Mouse (Mus musculus): ENCODE measurements around the gene Nexmif. TPM values are rescaled to one million over a fixed set of nuclear protein-coding genes. Genes with fewer than 3 reads are reported as not detected.
A peak's percentile ranks its signal among the peaks of the same experiment; 100 is the strongest.
"Not testable (repeated sequence)": the region's sequence is repeated elsewhere in the genome, so short reads cannot be mapped to it uniquely, and the experiment has no call there.

Nexmif gene
- polyA plus RNA-seq, 1 experiment from 2014 or later, result 0.95 TPM

- H3K4me3 ChIP-seq (ENCODE audit: low read depth, low read length), result no peak overlapping the region
- no peak overlapping the region for H3K9ac ChIP-seq (replicated peaks; ENCODE audit: low read length)
- peak; percentile 48 for DNase-seq (ENCODE audit: low spot score)
- no peaks in the 10 kb centered on the region for H3K9me3 ChIP-seq (replicated peaks; ENCODE audit: control insufficient read depth, low read length)
- no peak for ATAC-seq (replicated peaks; ENCODE audit: insufficient number of reproducible peaks, low FRiP score, low TSS enrichment, low read depth)
- no peak overlapping the region for H3K27ac ChIP-seq (replicated peaks; ENCODE audit: low read depth, low read length)
- no peaks in the 10 kb centered on the region for H3K4me1 ChIP-seq (ENCODE audit: control insufficient read depth, insufficient read depth, low read length)
- WGBS, result 33% methylated on average over 2 of the region's 2 CpGs
- H3K36me3 ChIP-seq (replicated peaks; ENCODE audit: control insufficient read depth, insufficient read depth, low read depth, low read length), result no peaks in the 10 kb centered on the region
- H3K4me2 ChIP-seq (ENCODE audit: low read depth, low read length), result no peak overlapping the region
- no peaks in the 10 kb centered on the region for H3K27me3 ChIP-seq (ENCODE audit: control insufficient read depth, insufficient read depth, low read length)
Observed at GRCm38 (mm10) chrX:104179257-104179656, 21.7 kb downstream of the Nexmif start.

GRCm38 (mm10) chrX:104150072-104150471 is 50.9 kb downstream of the Nexmif start:
- 40% methylated on average over 1 of the region's 1 CpGs for WGBS
- no peak overlapping the region for H3K4me3 ChIP-seq (ENCODE audit: low read depth, low read length)
- H3K36me3 ChIP-seq (replicated peaks; ENCODE audit: control insufficient read depth, insufficient read depth, low read depth, low read length), result no peaks in the 10 kb centered on the region
- no peak overlapping the region for H3K27ac ChIP-seq (replicated peaks; ENCODE audit: low read depth, low read length)
- no peaks in the 10 kb centered on the region for H3K4me1 ChIP-seq (ENCODE audit: control insufficient read depth, insufficient read depth, low read length)
- no peak overlapping the region for H3K9ac ChIP-seq (replicated peaks; ENCODE audit: low read length)
- H3K27me3 ChIP-seq (ENCODE audit: control insufficient read depth, insufficient read depth, low read length), result no peaks in the 10 kb centered on the region
- ATAC-seq (replicated peaks; ENCODE audit: insufficient number of reproducible peaks, low FRiP score, low TSS enrichment, low read depth) (no peak), DNase-seq (ENCODE audit: low spot score) (no peak)
- no peak overlapping the region for H3K4me2 ChIP-seq (ENCODE audit: low read depth, low read length)
- H3K9me3 ChIP-seq (replicated peaks; ENCODE audit: control insufficient read depth, low read length), result no peaks in the 10 kb centered on the region

GRCm38 (mm10) chrX:104115266-104115665 is 85.7 kb downstream of the Nexmif start:
- H3K4me1 ChIP-seq (ENCODE audit: control insufficient read depth, insufficient read depth, low read length); H3K27me3 ChIP-seq (ENCODE audit: control insufficient read depth, insufficient read depth, low read length); DNase-seq (ENCODE audit: low spot score): not testable (repeated sequence)

GRCm38 (mm10) chrX:104114596-104114995 is 86.4 kb downstream of the Nexmif start:
- H3K9ac ChIP-seq (replicated peaks; ENCODE audit: low read length), result no peak overlapping the region
- no peaks in the 10 kb centered on the region for H3K4me1 ChIP-seq (ENCODE audit: control insufficient read depth, insufficient read depth, low read length)
- DNase-seq (ENCODE audit: low spot score) (no peak), ATAC-seq (replicated peaks; ENCODE audit: insufficient number of reproducible peaks, low FRiP score, low TSS enrichment, low read depth) (no peak)
- H3K27me3 ChIP-seq (ENCODE audit: control insufficient read depth, insufficient read depth, low read length), result no peaks in the 10 kb centered on the region
- H3K4me3 ChIP-seq (ENCODE audit: low read depth, low read length), result no peak overlapping the region
- no peaks in the 10 kb centered on the region for H3K36me3 ChIP-seq (replicated peaks; ENCODE audit: control insufficient read depth, insufficient read depth, low read depth, low read length)
- H3K4me2 ChIP-seq (ENCODE audit: low read depth, low read length), result no peak overlapping the region
- WGBS, result 68% methylated on average over 4 of the region's 4 CpGs
- no peaks in the 10 kb centered on the region for H3K9me3 ChIP-seq (replicated peaks; ENCODE audit: control insufficient read depth, low read length)
- no peak overlapping the region for H3K27ac ChIP-seq (replicated peaks; ENCODE audit: low read depth, low read length)

More at GRCm38 (mm10) chrX:104115266-104115665, 85.7 kb downstream of the Nexmif start:
- 82% methylated on average over 5 of the region's 5 CpGs for WGBS
- H3K36me3 ChIP-seq (replicated peaks; ENCODE audit: control insufficient read depth, insufficient read depth, low read depth, low read length); H3K4me3 ChIP-seq (ENCODE audit: low read depth, low read length); H3K9ac ChIP-seq (replicated peaks; ENCODE audit: low read length); H3K27ac ChIP-seq (replicated peaks; ENCODE audit: low read depth, low read length); H3K9me3 ChIP-seq (replicated peaks; ENCODE audit: control insufficient read depth, low read length); ATAC-seq (replicated peaks; ENCODE audit: insufficient number of reproducible peaks, low FRiP score, low TSS enrichment, low read depth); H3K4me2 ChIP-seq (ENCODE audit: low read depth, low read length): not testable (repeated sequence)

GRCm38 (mm10) chrX:104054848-104055247 is 146.1 kb downstream of the Nexmif start:
- no peaks in the 10 kb centered on the region for H3K27me3 ChIP-seq (ENCODE audit: control insufficient read depth, insufficient read depth, low read length)
- no peak overlapping the region for H3K4me3 ChIP-seq (ENCODE audit: low read depth, low read length)
- no peak overlapping the region for H3K4me2 ChIP-seq (ENCODE audit: low read depth, low read length)
- no peaks in the 10 kb centered on the region for H3K36me3 ChIP-seq (replicated peaks; ENCODE audit: control insufficient read depth, insufficient read depth, low read depth, low read length)
- DNase-seq (ENCODE audit: low spot score) (no peak), ATAC-seq (replicated peaks; ENCODE audit: insufficient number of reproducible peaks, low FRiP score, low TSS enrichment, low read depth) (no peak)
- H3K27ac ChIP-seq (replicated peaks; ENCODE audit: low read depth, low read length), result no peak overlapping the region
- H3K9ac ChIP-seq (replicated peaks; ENCODE audit: low read length), result no peak overlapping the region
- H3K4me1 ChIP-seq (ENCODE audit: control insufficient read depth, insufficient read depth, low read length), result no peaks in the 10 kb centered on the region
- no peaks in the 10 kb centered on the region for H3K9me3 ChIP-seq (replicated peaks; ENCODE audit: control insufficient read depth, low read length)
- 61% methylated on average over 2 of the region's 2 CpGs for WGBS

GRCm38 (mm10) chrX:104040276-104040675 is 160.7 kb downstream of the Nexmif start:
- no peaks in the 10 kb centered on the region; the same call in 1 of the 2 replicates for H3K27me3 ChIP-seq (ENCODE audit: control insufficient read depth, insufficient read depth, low read length)
- DNase-seq (ENCODE audit: low spot score), result no peak
- no peak overlapping the region for H3K9ac ChIP-seq (replicated peaks; ENCODE audit: low read length)
- no peak overlapping the region for H3K27ac ChIP-seq (replicated peaks; ENCODE audit: low read depth, low read length)
- H3K4me3 ChIP-seq (ENCODE audit: low read depth, low read length), result no peak overlapping the region
- H3K36me3 ChIP-seq (replicated peaks; ENCODE audit: control insufficient read depth, insufficient read depth, low read depth, low read length), result no peaks in the 10 kb centered on the region
- H3K9me3 ChIP-seq (replicated peaks; ENCODE audit: control insufficient read depth, low read length), result no peaks in the 10 kb centered on the region
- H3K4me1 ChIP-seq (ENCODE audit: control insufficient read depth, insufficient read depth, low read length), result no peaks in the 10 kb centered on the region
- ATAC-seq (replicated peaks; ENCODE audit: insufficient number of reproducible peaks, low FRiP score, low TSS enrichment, low read depth), result no peak
- no peak overlapping the region for H3K4me2 ChIP-seq (ENCODE audit: low read depth, low read length)

GRCm38 (mm10) chrX:104033843-104034242 is 167.1 kb downstream of the Nexmif start:
- Histone ChIP-seq H3K4me3 (ENCODE audit: low read depth, low read length) (no peak overlapping the region), H3K27ac (replicated peaks; ENCODE audit: low read depth, low read length) (no peak overlapping the region), H3K9me3 (replicated peaks; ENCODE audit: control insufficient read depth, low read length) (no peaks in the 10 kb centered on the region), H3K4me2 (ENCODE audit: low read depth, low read length) (no peak overlapping the region), H3K36me3 (replicated peaks; ENCODE audit: control insufficient read depth, insufficient read depth, low read depth, low read length) (no peaks in the 10 kb centered on the region), H3K9ac (replicated peaks; ENCODE audit: low read length) (no peak overlapping the region), H3K4me1 (ENCODE audit: control insufficient read depth, insufficient read depth, low read length) (no peaks in the 10 kb centered on the region), H3K27me3 (ENCODE audit: control insufficient read depth, insufficient read depth, low read length) (no peaks in the 10 kb centered on the region)
- ATAC-seq (replicated peaks; ENCODE audit: insufficient number of reproducible peaks, low FRiP score, low TSS enrichment, low read depth), result no peak
- WGBS, result 71% methylated on average over 5 of the region's 5 CpGs
- no peak for DNase-seq (ENCODE audit: low spot score)

GRCm38 (mm10) chrX:104032756-104033155 is 168.2 kb downstream of the Nexmif start:
- H3K9me3 ChIP-seq (replicated peaks; ENCODE audit: control insufficient read depth, low read length), result no peaks in the 10 kb centered on the region
- H3K4me2 ChIP-seq (ENCODE audit: low read depth, low read length), result no peak overlapping the region

More at GRCm38 (mm10) chrX:104032756-104033155, 168.2 kb downstream of the Nexmif start:
- Histone ChIP-seq H3K27ac (replicated peaks; ENCODE audit: low read depth, low read length) (no peak overlapping the region), H3K27me3 (ENCODE audit: control insufficient read depth, insufficient read depth, low read length) (no peaks in the 10 kb centered on the region), H3K36me3 (replicated peaks; ENCODE audit: control insufficient read depth, insufficient read depth, low read depth, low read length) (no peaks in the 10 kb centered on the region), H3K9ac (replicated peaks; ENCODE audit: low read length) (no peak overlapping the region), H3K4me3 (ENCODE audit: low read depth, low read length) (no peak overlapping the region), H3K4me1 (ENCODE audit: control insufficient read depth, insufficient read depth, low read length) (no peaks in the 10 kb centered on the region)
- ATAC-seq (replicated peaks; ENCODE audit: insufficient number of reproducible peaks, low FRiP score, low TSS enrichment, low read depth) (no peak), DNase-seq (ENCODE audit: low spot score) (no peak)
- 56% methylated on average over 4 of the region's 4 CpGs for WGBS
